Mouse (Mus musculus): ENCODE data around the gene Hoxd12.

Gene Hoxd12

GRCm38 (mm10) chr2:74663291-74663925, 11.4 kb upstream of the Hoxd12 start:
- 6% methylated on average over 18 of the region's 18 CpGs for WGBS

GRCm38 (mm10) chr2:74666411-74666810, 8.4 kb upstream of the Hoxd12 start:
- WGBS = 2% methylated on average over 7 of the region's 7 CpGs

GRCm38 (mm10) chr2:74667191-74667841, 7.5 kb upstream of the Hoxd12 start:
- WGBS = 4% methylated on average over 36 of the region's 36 CpGs

- WGBS = 1% methylated on average over 50 of the region's 51 CpGs
These were observed 6.9 kb upstream of the Hoxd12 start, which contains the start of gene Hoxd13 for GRCm38 (mm10) chr2:74667842-74668357. TSS of gene Hoxd13 (plus strand) at chr2:74668310.

GRCm38 (mm10) chr2:74668370-74669229, 6.2 kb upstream of the Hoxd12 start:
- under 1% methylated on average over 68 of the region's 74 CpGs for WGBS

- WGBS = 4% methylated on average over 3 of the region's 3 CpGs
These were observed 5.6 kb upstream of the Hoxd12 start for GRCm38 (mm10) chr2:74669230-74669578.

GRCm38 (mm10) chr2:74669650-74670235, 5.1 kb upstream of the Hoxd12 start:
- WGBS = 4% methylated on average over 14 of the region's 14 CpGs

- WGBS = 16% methylated on average over 3 of the region's 3 CpGs
These were observed 4.1 kb upstream of the Hoxd12 start for GRCm38 (mm10) chr2:74670632-74671188.

GRCm38 (mm10) chr2:74671847-74672246, 3.0 kb upstream of the Hoxd12 start:
- WGBS = 26% methylated on average over 5 of the region's 5 CpGs

GRCm38 (mm10) chr2:74672481-74673362, 2.1 kb upstream of the Hoxd12 start:
- WGBS = 6% methylated on average over 40 of the region's 40 CpGs

- WGBS = 3% methylated on average over 24 of the region's 24 CpGs
These were observed 883 bp upstream of the Hoxd12 start for GRCm38 (mm10) chr2:74673835-74674425.

GRCm38 (mm10) chr2:74675666-74676282, 961 bp downstream of the Hoxd12 start:
- 7% methylated on average over 24 of the region's 24 CpGs for WGBS

GRCm38 (mm10) chr2:74676376-74677052, 1.7 kb downstream of the Hoxd12 start:
- WGBS = 12% methylated on average over 9 of the region's 9 CpGs

- 17% methylated on average over 2 of the region's 2 CpGs for WGBS
These were observed 2.3 kb downstream of the Hoxd12 start for GRCm38 (mm10) chr2:74677106-74677505.

GRCm38 (mm10) chr2:74678891-74679595, 4.2 kb downstream of the Hoxd12 start, which contains the start of gene Hoxd11:
TSS of gene Hoxd11 (plus strand) at chr2:74679557.
- WGBS = 4% methylated on average over 15 of the region's 15 CpGs

GRCm38 (mm10) chr2:74679596-74679971, 4.8 kb downstream of the Hoxd12 start:
- WGBS = 3% methylated on average over 26 of the region's 26 CpGs

- 5% methylated on average over 23 of the region's 23 CpGs for WGBS
These were observed 5.2 kb downstream of the Hoxd12 start for GRCm38 (mm10) chr2:74679980-74680379.
